Mouse (Mus musculus): ENCODE measurements around the gene Sh3bgrl3. TPM values are rescaled to one million over a fixed set of nuclear protein-coding genes. Genes with fewer than 3 reads are reported as not detected.
"Not testable (repeated sequence)": the region's sequence is repeated elsewhere in the genome, so short reads cannot be mapped to it uniquely, and the experiment has no call there.

The Sh3bgrl3 gene
- polyA plus RNA-seq (2012; ENCODE audit: insufficient read depth, insufficient read length, missing spikeins): 39.0 and 44.7 TPM in 2 replicates

DNA sequence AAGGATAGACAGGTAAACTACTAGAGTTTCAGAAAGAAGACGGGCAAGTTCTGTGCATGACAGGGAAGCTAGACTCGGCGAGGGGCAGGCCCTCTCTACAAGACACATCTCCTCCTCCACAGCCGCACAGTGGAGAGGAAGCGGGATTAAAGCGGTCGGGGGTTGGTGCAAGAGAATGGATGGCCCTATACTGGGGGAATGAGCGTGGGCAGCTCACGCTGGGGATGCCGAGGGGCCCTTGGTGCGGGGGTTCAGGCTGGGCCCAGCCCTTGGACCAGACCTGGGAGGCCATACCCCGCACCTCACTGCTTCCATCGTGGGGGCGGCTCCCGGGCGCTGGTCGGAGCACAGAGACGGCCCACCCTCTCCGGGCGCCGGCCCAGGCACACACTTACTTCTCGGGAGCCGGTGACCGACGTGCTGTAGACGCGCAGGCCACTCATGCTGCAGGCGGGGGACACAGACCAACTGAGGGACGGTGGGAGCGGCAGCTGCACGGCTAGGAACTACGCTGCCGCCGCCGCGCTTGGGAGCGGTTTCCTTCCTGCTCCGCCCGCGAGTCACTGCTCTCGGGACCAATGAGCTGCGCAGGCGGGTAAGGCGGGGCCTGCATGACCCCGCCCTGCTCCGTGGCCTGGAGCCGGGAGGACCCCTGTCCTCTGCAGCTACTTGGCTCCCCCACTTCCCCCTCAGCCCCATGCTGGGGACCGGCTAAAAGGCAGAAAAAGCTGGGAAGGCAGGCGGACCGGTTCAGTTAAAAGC lies at the start of gene Sh3bgrl3:
Sh3bgrl3 (minus strand) TSS at position 569 of the 762 bp plus-strand sequence.
- H3K4me1 ChIP-seq (ENCODE audit: control insufficient read depth, insufficient read depth, insufficient read length, low read length): peaks cover 11% of the 10 kb centered on the region; the same call in 1 of the 2 replicates
- peak within 1 kb of the TSS; percentile 71 for H3K27ac ChIP-seq (replicated peaks; ENCODE audit: low read depth, low read length)
- peak within 1 kb of the TSS; percentile 90 for H3K4me3 ChIP-seq (ENCODE audit: insufficient read depth, low read depth, low read length)

DNA sequence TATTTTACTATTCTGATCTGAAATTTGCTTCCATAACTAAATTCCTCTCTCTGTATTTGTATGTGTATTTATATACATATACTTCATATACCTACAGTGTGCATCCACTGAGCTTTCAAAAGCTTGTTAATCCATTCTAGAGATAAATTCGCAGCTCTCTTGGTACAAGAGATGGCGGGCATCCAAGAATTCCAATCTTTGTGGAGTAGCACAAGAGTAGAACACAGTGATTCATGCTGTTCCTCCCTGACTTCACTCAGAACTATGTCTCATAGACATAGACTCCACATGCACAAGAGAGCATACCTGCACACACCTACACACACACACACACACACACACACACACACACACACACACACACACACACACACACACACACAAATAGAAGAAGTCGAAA lies 43.8 kb upstream of the Sh3bgrl3 start:
- H3K4me3 ChIP-seq (ENCODE audit: insufficient read depth, low read depth, low read length): no peak overlapping the region
- H3K27ac ChIP-seq (replicated peaks; ENCODE audit: low read depth, low read length): no peak overlapping the region
- no peaks in the 10 kb centered on the region for H3K4me1 ChIP-seq (ENCODE audit: control insufficient read depth, insufficient read depth, insufficient read length, low read length)

DNA sequence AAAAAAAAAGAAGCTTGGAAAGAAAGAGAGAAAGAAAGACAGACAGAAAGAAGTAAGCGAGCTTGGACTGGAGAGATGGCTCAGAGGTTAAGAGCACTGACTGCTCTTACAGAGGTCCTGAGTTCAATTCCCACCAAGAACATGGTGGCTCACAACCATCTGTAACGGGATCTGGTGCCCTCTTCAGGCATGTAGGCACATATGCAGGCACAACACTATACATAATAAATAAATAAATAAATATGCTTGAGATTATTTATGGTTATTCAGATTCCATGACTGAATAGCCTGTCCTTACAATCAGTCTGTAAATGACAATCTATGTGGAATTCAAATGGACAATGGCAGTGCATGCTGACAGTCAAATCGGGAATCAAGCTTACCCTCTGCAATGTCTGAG lies 38.3 kb upstream of the Sh3bgrl3 start:
- Histone ChIP-seq H3K27ac (replicated peaks; ENCODE audit: low read depth, low read length) (no peak overlapping the region), H3K4me1 (ENCODE audit: control insufficient read depth, insufficient read depth, insufficient read length, low read length) (no peaks in the 10 kb centered on the region), H3K4me3 (ENCODE audit: insufficient read depth, low read depth, low read length) (no peak overlapping the region)

DNA sequence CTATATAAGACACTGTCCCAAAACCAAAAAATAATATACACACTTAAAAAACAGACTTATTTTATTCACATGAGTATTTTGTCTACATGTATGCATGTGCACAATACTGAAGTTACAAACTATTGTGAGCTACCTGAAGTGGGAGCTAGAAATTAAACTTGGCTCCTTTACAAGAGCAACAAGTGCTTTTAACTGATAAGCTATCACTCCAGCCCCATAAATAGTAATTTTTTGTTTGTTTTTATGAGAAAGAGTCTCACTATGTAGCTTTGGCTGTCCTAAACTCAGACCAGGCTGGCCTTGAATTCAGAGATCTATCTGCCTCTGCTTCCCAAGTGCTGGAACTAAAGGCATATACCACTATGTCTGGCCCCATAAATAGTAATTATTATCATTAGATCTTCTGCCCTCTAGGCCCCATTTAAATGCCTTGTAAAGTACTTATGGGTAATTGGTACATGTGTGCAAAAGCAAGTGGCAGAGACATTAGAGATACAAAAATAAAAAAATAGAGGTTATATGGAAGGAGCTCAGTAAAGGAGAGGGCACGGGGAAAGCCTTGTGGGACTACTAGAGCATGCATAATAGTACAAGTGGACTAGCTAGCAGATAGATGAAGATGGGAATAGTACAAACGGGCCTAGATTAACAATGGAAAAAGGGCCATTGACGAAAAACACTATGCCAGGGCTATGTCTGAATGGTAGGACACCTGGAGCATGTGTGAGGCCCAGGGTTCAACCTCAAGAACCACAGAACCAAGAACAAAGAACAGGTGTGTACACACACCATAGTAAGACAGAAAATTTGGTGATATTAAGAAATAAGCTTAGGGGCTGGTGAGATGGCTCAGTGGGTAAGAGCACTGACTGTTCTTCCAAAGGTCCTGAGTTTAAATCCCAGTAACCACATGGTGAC lies 37.2 kb upstream of the Sh3bgrl3 start:
- Histone ChIP-seq H3K4me1 (ENCODE audit: control insufficient read depth, insufficient read depth, insufficient read length, low read length) (no peaks in the 10 kb centered on the region), H3K4me3 (ENCODE audit: insufficient read depth, low read depth, low read length) (no peak overlapping the region), H3K27ac (replicated peaks; ENCODE audit: low read depth, low read length) (no peak overlapping the region)

DNA sequence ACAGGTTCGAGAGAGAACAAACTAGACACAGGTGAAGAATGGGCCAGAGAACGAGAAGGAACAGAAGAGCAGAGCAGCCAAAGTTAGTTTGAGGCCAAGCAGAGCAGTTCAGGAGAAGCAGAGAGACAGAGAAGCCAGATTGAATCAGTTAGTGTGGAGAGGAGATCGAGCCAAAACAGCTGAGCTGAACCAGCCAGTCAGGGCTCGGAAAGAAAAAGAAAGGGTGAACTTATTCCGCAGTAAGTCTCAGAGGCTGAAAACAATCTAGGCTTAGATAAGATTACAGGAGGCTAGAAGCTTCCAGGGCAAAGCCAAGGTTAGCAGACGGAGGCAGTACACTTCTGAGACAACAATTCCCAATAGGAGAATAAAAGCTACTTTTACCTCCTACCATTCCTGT lies 36.4 kb upstream of the Sh3bgrl3 start:
- Histone ChIP-seq H3K4me3 (ENCODE audit: insufficient read depth, low read depth, low read length) (no peak overlapping the region), H3K4me1 (ENCODE audit: control insufficient read depth, insufficient read depth, insufficient read length, low read length) (no peaks in the 10 kb centered on the region), H3K27ac (replicated peaks; ENCODE audit: low read depth, low read length) (no peak overlapping the region)

DNA sequence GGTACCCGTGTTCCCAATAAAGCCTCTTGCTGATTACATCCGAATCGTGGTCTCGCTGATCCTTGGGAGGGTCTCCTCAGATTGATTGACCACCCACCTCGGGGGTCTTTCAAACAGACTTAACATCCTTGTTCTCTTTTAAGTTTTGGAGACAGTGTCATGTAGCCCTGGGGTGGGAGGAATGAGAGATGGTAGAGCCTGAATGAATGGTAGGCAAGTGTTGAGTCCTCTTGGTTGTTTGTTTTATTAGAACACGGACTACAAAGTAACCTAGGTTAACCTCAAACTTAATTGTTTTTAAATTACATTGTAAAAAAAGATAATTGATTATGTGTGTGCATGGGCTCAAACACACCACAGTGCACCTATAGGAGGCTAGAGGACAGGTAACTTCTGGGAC lies 36.0 kb upstream of the Sh3bgrl3 start:
- H3K27ac ChIP-seq (replicated peaks; ENCODE audit: low read depth, low read length): no peak overlapping the region
- no peak overlapping the region for H3K4me3 ChIP-seq (ENCODE audit: insufficient read depth, low read depth, low read length)
- no peaks in the 10 kb centered on the region for H3K4me1 ChIP-seq (ENCODE audit: control insufficient read depth, insufficient read depth, insufficient read length, low read length)

DNA sequence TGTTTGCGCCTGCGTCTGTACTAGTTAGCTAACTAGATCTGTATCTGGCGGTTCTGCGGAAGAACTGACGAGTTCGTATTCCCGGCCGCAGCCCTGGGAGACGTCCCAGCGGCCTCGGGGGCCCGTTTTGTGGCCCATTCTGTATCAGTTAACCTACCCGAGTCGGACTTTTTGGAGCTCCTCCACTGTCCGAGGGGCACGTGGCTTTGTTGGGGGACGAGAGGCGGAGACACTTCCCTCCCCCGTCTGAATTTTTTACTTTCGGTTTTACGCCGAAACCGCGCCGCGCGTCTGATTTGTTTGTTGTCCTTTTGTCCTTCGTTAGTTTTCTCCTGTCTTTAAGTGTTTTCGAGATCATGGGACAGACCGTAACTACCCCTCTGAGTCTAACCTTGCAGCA lies 31.5 kb upstream of the Sh3bgrl3 start:
- not testable (repeated sequence) for H3K27ac ChIP-seq (replicated peaks; ENCODE audit: low read depth, low read length); H3K4me3 ChIP-seq (ENCODE audit: insufficient read depth, low read depth, low read length); H3K4me1 ChIP-seq (ENCODE audit: control insufficient read depth, insufficient read depth, insufficient read length, low read length)

DNA sequence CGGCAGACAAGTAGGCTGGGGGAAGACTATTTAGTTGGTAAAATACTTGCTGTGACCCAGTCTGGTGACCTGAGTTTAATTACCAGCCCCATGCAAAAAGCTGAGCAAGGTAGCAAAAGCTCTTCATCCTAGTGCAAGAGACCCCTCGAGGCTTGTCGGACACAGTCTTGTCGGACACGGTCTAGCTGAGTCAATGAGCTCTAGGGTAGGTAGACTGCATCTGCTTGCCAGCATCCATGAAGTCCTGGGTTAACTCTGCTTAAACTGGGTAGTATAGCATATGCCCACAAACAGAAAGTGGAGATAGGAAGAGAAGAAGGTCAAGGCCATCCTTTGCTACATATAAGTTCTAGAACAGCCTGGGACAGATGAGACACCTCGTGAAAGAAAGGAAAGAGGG lies 30.2 kb upstream of the Sh3bgrl3 start:
- Histone ChIP-seq H3K27ac (replicated peaks; ENCODE audit: low read depth, low read length) (no peak overlapping the region), H3K4me3 (ENCODE audit: insufficient read depth, low read depth, low read length) (no peak overlapping the region), H3K4me1 (ENCODE audit: control insufficient read depth, insufficient read depth, insufficient read length, low read length) (peaks cover 2% of the 10 kb centered on the region; the same call in 1 of the 2 replicates)

DNA sequence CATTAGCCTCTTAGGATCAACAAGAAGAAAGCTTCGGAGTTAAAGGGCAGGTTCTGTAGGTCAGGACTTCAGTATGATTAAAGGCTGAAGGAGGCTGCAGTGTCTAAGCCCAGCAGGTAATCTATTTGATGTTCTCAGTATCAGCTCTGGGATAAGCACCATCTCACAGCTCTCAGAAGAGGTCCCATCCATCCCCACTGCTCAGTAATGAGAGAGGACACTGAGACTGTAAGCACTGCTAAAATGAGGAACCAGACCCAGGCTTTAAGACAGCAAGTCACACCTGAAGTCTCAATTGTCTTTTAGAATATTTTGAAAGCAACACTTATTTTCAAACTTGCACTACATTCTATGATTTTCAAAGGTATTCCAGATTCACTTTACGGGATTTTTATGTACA lies 29.0 kb upstream of the Sh3bgrl3 start:
- Histone ChIP-seq H3K27ac (replicated peaks; ENCODE audit: low read depth, low read length) (no peak overlapping the region), H3K4me3 (ENCODE audit: insufficient read depth, low read depth, low read length) (no peak overlapping the region), H3K4me1 (ENCODE audit: control insufficient read depth, insufficient read depth, insufficient read length, low read length) (peaks cover 2% of the 10 kb centered on the region; the same call in 1 of the 2 replicates)

DNA sequence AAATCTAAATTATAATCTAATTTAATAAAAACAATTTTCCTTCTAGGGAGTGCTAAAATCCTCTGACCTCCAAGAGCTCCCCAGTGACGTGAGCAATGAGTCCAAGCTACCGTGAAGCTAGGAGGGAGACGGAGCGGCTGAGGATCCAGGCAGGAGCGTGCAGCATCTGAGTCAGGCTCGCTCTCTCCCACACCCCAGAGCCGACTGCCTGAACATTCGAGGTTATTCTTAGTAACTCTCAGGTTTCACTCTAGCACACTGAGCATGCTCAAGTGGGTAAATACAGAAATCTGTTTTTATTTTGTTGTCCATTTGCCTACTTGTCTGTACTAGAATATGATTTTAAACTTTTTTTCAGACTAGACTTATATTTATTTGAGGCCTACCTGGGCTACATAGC lies 28.2 kb upstream of the Sh3bgrl3 start:
- peaks cover 2% of the 10 kb centered on the region; the same call in 1 of the 2 replicates for H3K4me1 ChIP-seq (ENCODE audit: control insufficient read depth, insufficient read depth, insufficient read length, low read length)
- H3K27ac ChIP-seq (replicated peaks; ENCODE audit: low read depth, low read length): no peak overlapping the region
- H3K4me3 ChIP-seq (ENCODE audit: insufficient read depth, low read depth, low read length): no peak overlapping the region

DNA sequence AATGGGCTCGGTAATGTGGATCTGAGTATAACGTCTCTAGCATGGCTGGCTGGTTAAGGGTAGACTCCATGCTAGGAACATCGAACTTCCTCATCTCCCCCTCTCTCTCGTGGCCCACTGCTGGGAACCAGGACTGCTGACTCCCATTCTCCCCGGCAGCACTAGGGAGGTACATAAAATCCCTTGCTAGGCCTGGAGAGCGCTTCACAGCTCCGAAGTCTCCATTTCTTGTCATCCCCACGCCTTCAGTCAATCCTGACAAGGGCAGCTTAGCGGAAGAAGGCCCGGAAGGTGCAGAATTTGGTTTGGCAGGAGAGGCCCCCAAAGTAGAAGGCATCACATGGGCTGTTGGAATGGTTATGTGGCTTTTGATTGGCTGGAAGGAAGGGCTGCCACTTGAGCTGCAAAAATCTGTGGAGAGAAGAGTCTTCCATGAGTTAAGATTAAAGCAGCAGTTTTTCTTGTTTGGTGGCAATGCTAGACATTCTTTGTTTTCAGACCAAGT lies 27.4 kb upstream of the Sh3bgrl3 start:
- Histone ChIP-seq H3K4me3 (ENCODE audit: insufficient read depth, low read depth, low read length) (no peak overlapping the region), H3K4me1 (ENCODE audit: control insufficient read depth, insufficient read depth, insufficient read length, low read length) (peaks cover 2% of the 10 kb centered on the region; the same call in 1 of the 2 replicates), H3K27ac (replicated peaks; ENCODE audit: low read depth, low read length) (no peak overlapping the region)

DNA sequence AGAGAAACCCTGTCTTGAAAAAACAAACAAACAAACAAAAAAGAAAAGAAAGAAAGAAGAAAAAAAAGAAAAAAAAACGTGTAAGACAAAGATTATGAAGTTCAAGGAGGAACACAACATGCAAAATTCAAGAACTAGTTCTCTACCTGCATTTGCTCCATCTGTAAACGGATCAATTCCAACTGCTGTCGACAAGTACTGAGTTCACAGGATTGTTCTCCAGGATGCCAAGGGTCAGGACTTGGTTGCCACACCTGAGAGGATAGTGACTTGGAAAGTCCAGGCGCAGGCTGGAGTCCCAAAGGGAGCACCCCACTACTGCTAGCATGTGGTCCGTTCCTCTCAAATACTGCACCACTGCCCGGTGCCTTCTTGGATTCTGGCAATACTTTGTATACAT lies 26.9 kb upstream of the Sh3bgrl3 start:
- Histone ChIP-seq H3K4me1 (ENCODE audit: control insufficient read depth, insufficient read depth, insufficient read length, low read length) (peaks cover 2% of the 10 kb centered on the region; the same call in 1 of the 2 replicates), H3K4me3 (ENCODE audit: insufficient read depth, low read depth, low read length) (no peak overlapping the region), H3K27ac (replicated peaks; ENCODE audit: low read depth, low read length) (no peak overlapping the region)

DNA sequence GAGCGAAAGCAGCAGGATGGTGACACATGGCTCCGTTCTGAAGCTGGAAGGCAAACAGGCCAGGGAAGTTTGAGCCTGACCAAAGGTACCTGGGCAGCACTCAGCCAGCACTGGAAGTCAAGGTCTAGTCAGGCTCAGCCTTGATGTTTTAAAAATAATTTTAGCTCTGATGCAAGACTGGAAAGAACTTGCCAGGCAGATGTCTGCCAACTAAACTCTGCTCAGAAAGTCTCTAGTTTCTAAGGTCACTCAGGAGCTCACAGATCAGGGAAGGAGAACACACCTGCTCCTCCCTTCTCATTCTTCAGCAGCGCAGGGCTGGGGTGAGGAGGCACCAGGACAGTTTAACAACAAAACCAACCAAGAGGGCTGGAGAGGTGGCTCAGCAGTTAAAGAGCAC lies 25.8 kb upstream of the Sh3bgrl3 start:
- no peak overlapping the region for H3K4me3 ChIP-seq (ENCODE audit: insufficient read depth, low read depth, low read length)
- peaks cover 2% of the 10 kb centered on the region; the same call in 1 of the 2 replicates for H3K4me1 ChIP-seq (ENCODE audit: control insufficient read depth, insufficient read depth, insufficient read length, low read length)
- H3K27ac ChIP-seq (replicated peaks; ENCODE audit: low read depth, low read length): no peak overlapping the region

DNA sequence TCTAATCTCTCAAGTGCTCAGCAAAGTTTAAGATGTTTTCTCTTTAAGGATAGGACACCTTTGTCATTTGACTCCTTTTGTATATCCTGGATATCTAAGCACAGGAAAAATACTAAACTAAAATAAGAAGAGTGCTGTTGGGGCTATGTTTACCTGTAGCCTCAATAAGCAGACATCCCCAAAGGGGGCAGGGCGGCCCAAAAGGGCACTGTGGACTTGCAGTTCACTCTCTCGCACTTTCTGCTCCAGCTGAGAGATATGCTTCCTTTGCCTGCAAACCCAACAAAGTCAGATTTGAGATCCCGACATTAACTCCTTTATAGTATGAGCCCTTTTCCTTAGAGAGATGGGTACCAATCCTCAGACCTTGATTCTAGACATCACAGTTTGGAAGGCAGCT lies 25.1 kb upstream of the Sh3bgrl3 start:
- Histone ChIP-seq H3K4me3 (ENCODE audit: insufficient read depth, low read depth, low read length) (no peak overlapping the region), H3K27ac (replicated peaks; ENCODE audit: low read depth, low read length) (no peak overlapping the region), H3K4me1 (ENCODE audit: control insufficient read depth, insufficient read depth, insufficient read length, low read length) (peaks cover 2% of the 10 kb centered on the region; the same call in 1 of the 2 replicates)

DNA sequence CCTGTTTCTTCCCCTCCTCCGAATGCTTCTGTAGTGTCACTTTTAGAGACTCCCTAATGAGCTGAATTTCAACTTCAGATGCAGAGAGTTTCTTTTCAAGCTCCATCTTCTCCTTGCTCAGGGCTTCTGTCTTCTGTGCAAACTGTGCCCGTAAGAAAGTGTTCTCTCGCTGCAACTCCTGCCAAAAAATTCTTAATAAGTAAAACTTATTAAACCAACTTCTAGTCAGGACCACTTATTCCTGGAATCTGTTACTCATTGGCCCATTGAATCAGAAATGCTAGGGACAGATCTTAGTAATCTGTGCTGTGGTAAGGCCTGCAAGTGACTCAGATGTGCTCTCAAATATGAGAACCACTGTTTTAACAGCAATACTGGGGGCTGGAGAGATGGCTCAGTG lies 23.5 kb upstream of the Sh3bgrl3 start:
- Histone ChIP-seq H3K4me3 (ENCODE audit: insufficient read depth, low read depth, low read length) (no peak overlapping the region), H3K27ac (replicated peaks; ENCODE audit: low read depth, low read length) (no peak overlapping the region)

More for the DNA sequence above, 23.5 kb upstream of the Sh3bgrl3 start:
- peaks cover 2% of the 10 kb centered on the region; the same call in 1 of the 2 replicates for H3K4me1 ChIP-seq (ENCODE audit: control insufficient read depth, insufficient read depth, insufficient read length, low read length)

Data from brown adipose tissue, adult 24 weeks (tissue).